Mouse (Mus musculus) retina, adult 2 months (tissue): ENCODE measurements around the gene Rbbp8nl.
"Not testable (repeated sequence)": the region's sequence is repeated elsewhere in the genome, so short reads cannot be mapped to it uniquely, and the experiment has no call there.

Experiments
- DNase-seq: peaks from one replicate; pipeline ENCODE4 v3.0.0-alpha.2; 2012; ENCODE audit warnings: low read depth, low spot score

The Rbbp8nl gene

GRCm38 (mm10) chr2:180288966-180289365 lies 713 bp downstream of the Rbbp8nl start:
- DNase-seq: no peak

GRCm38 (mm10) chr2:180279321-180279720 lies 10.4 kb downstream of the Rbbp8nl start:
- no peak for DNase-seq

GRCm38 (mm10) chr2:180277773-180278320 lies 11.8 kb downstream of the Rbbp8nl start:
- no peak for DNase-seq

- no peak for DNase-seq
These were observed 12.8 kb downstream of the Rbbp8nl start for GRCm38 (mm10) chr2:180276851-180277259.

GRCm38 (mm10) chr2:180276385-180276784 lies 13.3 kb downstream of the Rbbp8nl start:
- no peak for DNase-seq

- DNase-seq: no peak
These were observed 13.8 kb downstream of the Rbbp8nl start for GRCm38 (mm10) chr2:180275836-180276235.

GRCm38 (mm10) chr2:180274523-180274922 lies 15.2 kb downstream of the Rbbp8nl start:
- DNase-seq: no peak

- peak; percentile 88 for DNase-seq
These were observed 16.1 kb downstream of the Rbbp8nl start, which contains the start of gene Cables2 for GRCm38 (mm10) chr2:180273394-180274244. TSS of gene Cables2 (minus strand) at chr2:180273496.

GRCm38 (mm10) chr2:180272884-180273321 lies 16.8 kb downstream of the Rbbp8nl start:
- DNase-seq: no peak

GRCm38 (mm10) chr2:180271804-180272395 lies 17.8 kb downstream of the Rbbp8nl start:
- DNase-seq: no peak

GRCm38 (mm10) chr2:180270537-180271255 lies 19.0 kb downstream of the Rbbp8nl start:
- DNase-seq: no peak

GRCm38 (mm10) chr2:180269329-180269728 lies 20.4 kb downstream of the Rbbp8nl start:
- no peak for DNase-seq

- no peak for DNase-seq
These were observed 21.7 kb downstream of the Rbbp8nl start for GRCm38 (mm10) chr2:180267955-180268354.

GRCm38 (mm10) chr2:180262891-180263290 lies 26.8 kb downstream of the Rbbp8nl start:
- DNase-seq: no peak

- no peak for DNase-seq
These were observed 27.2 kb downstream of the Rbbp8nl start for GRCm38 (mm10) chr2:180262441-180262840.

GRCm38 (mm10) chr2:180261901-180262300 lies 27.8 kb downstream of the Rbbp8nl start:
- DNase-seq: no peak

- no peak for DNase-seq
These were observed 28.8 kb downstream of the Rbbp8nl start for GRCm38 (mm10) chr2:180260610-180261480.

GRCm38 (mm10) chr2:180259826-180260609 lies 29.7 kb downstream of the Rbbp8nl start:
- not testable (repeated sequence) for DNase-seq

GRCm38 (mm10) chr2:180258951-180259484 lies 30.7 kb downstream of the Rbbp8nl start:
- not testable (repeated sequence) for DNase-seq
